Mouse (Mus musculus) midbrain, postnatal 0 days (tissue): Measurements from ENCODE around the gene Nfxl1. TPM values are rescaled to one million over a fixed set of nuclear protein-coding genes. Genes with fewer than 3 reads are reported as not detected.

Source experiments
- ATAC-seq: fragments of 200-750 bp; cut with Nextera tagmentation; 2 replicates; pipeline ENCODE4 v1.8.0; 2017; ENCODE audit warnings: moderate number of reproducible peaks, mild to moderate bottlenecking, moderate TSS enrichment, moderate library complexity; ENCODE audit not compliant: low FRiP score
- DNase-seq: peaks from one replicate; pipeline ENCODE4 v3.0.0-alpha.2; 2015; ENCODE audit warnings: low spot score
- H3K27ac ChIP-seq: fragments of 300-500 bp; sonication (generic); 2 replicates; pipeline ENCODE4 v1.5.1; 2014; ENCODE audit warnings: low read depth, mild to moderate bottlenecking, low read length, mixed read lengths
- H3K27me3 ChIP-seq: fragments of 300-500 bp; sonication (generic); 2 replicates; pipeline ENCODE4 v1.6.1; 2014; ENCODE audit warnings: low read length, control low read depth, mixed read lengths; ENCODE audit not compliant: insufficient read depth
- H3K36me3 ChIP-seq: fragments of 300-500 bp; sonication (generic); 2 replicates; pipeline ENCODE4 v1.6.1; 2014; ENCODE audit warnings: low read length, control low read depth, mixed read lengths; ENCODE audit not compliant: insufficient read depth
- H3K4me1 ChIP-seq: fragments of 300-500 bp; sonication (generic); 2 replicates; pipeline ENCODE4 v1.6.1; 2014; ENCODE audit warnings: mild to moderate bottlenecking, control low read depth, antibody characterized with exemption, low read length, mixed read lengths; ENCODE audit not compliant: insufficient read depth
- H3K4me2 ChIP-seq: fragments of 300-500 bp; sonication (generic); 2 replicates; pipeline ENCODE4 v1.6.1; 2014; ENCODE audit warnings: low read depth, mild to moderate bottlenecking, low read length, mixed read lengths; ENCODE audit not compliant: poor library complexity, severe bottlenecking
- H3K4me3 ChIP-seq: fragments of 300-500 bp; sonication (generic); 2 replicates; pipeline ENCODE4 v1.5.1; 2014; ENCODE audit warnings: low read depth, mild to moderate bottlenecking, low read length, moderate library complexity
- H3K9ac ChIP-seq: fragments of 300-500 bp; sonication (generic); replicated peaks from 2 replicates; pipeline ENCODE4 v1.6.1; 2014; ENCODE audit warnings: mild to moderate bottlenecking, low read length, moderate library complexity, mixed read lengths; ENCODE audit not compliant: poor library complexity, severe bottlenecking
- H3K9me3 ChIP-seq: fragments of 300-500 bp; sonication (generic); 2 replicates; pipeline ENCODE4 v1.6.1; 2016; ENCODE audit warnings: low read length, control low read depth
- CTCF ChIP-seq: IDR thresholded peaks from 2 replicates; pipeline ENCODE4 v1.5.1; 2016; ENCODE audit warnings: antibody characterized with exemption, mild to moderate bottlenecking
- WGBS: fragments of 180-500 bp; shearing (Covaris S2); extraction: QIAGEN DNeasy Blood & Tissue Kit; methylation state at CpG from one replicate; pipeline ENCODE4 v1.1.7; 2014; 5-methylcytosine and 5-hydroxymethylcytosine counted together
- polyA plus RNA-seq: library from polyadenylated mRNA; unstranded; fragments of >200 nt; fragmentation: Nextera tagmentation; extraction: Ambion mirVana; gene quantifications from 2 replicates; pipeline ENCODE4 v1.2.1, GENCODE M21; 2015
- total RNA-seq: library from RNA; depleted of rRNA; stranded (reverse); fragments of >200 nt; gene quantifications from 2 replicates; pipeline ENCODE4 v1.2.3, GENCODE M21; 2014; rRNA removed

Nfxl1 gene
- total and polyA plus RNA-seq, 2 experiments from 2014 or later = 8.2 to 15.7 TPM

DNA sequence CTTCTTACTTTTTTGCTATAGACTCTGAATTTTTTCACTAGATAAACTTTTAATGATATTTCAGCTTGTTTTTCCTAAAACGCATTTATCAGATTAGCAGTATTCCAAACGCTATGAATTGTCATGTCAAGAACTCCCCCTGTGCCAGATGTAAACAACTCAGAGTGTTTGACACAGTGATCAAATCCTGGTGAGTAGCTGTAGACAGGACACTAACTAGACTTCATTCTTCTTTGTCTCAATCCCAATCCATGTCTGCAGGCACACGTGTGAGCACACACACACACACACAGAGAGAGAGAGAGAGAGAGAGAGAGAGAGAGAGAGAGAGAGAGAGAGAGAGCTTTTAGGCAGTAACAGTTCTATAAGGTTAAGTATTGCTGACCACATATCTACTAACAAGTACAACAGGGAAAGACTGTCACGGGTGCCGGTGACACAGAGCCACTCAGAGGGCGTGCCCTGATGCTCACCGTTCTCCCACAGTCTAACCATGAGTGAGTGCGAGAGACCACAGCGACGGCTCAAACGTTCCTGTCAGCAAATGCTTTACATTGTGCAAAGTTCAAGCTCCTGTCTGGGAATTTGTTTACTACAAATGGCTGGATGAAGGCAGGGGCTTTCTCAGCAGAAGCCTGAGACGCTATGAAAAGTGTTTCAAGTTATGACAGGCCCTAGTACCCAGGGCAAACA is 87.0 kb downstream of the Nfxl1 start:
- Histone ChIP-seq H3K9me3 (no peaks in the 10 kb centered on the region), H3K27me3 (no peaks in the 10 kb centered on the region), H3K36me3 (no peaks in the 10 kb centered on the region), H3K4me1 (no peaks in the 10 kb centered on the region), H3K9ac (no peak overlapping the region), H3K27ac (no peak overlapping the region), H3K4me2 (no peak overlapping the region), H3K4me3 (no peak overlapping the region)
- TF ChIP-seq CTCF = no peak
- no peak for DNase-seq
- no peak for ATAC-seq
- WGBS = 78% methylated on average over 12 of the region's 12 CpGs

GRCm38 (mm10) chr5:72471746-72472145 is 87.7 kb downstream of the Nfxl1 start:
- 69% methylated on average over 7 of the region's 7 CpGs for WGBS
- H3K36me3 ChIP-seq = no peaks in the 10 kb centered on the region
- no peaks in the 10 kb centered on the region for H3K27me3 ChIP-seq
- no peak overlapping the region for H3K4me3 ChIP-seq
- ATAC-seq = no peak
- no peak overlapping the region for H3K4me2 ChIP-seq
- TF ChIP-seq CTCF = no peak
- no peak for DNase-seq
- H3K27ac ChIP-seq = no peak overlapping the region
- H3K9ac ChIP-seq = no peak overlapping the region
- no peaks in the 10 kb centered on the region for H3K4me1 ChIP-seq
- H3K9me3 ChIP-seq = no peaks in the 10 kb centered on the region

GRCm38 (mm10) chr5:72464932-72465331 is 94.6 kb downstream of the Nfxl1 start:
- no peaks in the 10 kb centered on the region for H3K9me3 ChIP-seq
- no peak for ATAC-seq
- no peak for DNase-seq
- H3K4me2 ChIP-seq = no peak overlapping the region
- 80% methylated on average over 3 of the region's 3 CpGs for WGBS
- no peaks in the 10 kb centered on the region for H3K4me1 ChIP-seq
- no peaks in the 10 kb centered on the region for H3K27me3 ChIP-seq
- no peaks in the 10 kb centered on the region for H3K36me3 ChIP-seq
- no peak overlapping the region for H3K4me3 ChIP-seq
- no peak overlapping the region for H3K27ac ChIP-seq
- TF ChIP-seq CTCF = no peak
- no peak overlapping the region for H3K9ac ChIP-seq

Other genes with a start within 250 kb of the Nfxl1 start
- gene Corin, start 55.2 kb downstream of the Nfxl1 start, total RNA-seq = 0.33 and 0.57 TPM in 2 replicates
- gene Corin, start 55.2 kb downstream of the Nfxl1 start, polyA plus RNA-seq = 0.12 and 0.14 TPM in 2 replicates
- gene Zar1, start 21.6 kb upstream of the Nfxl1 start, total RNA-seq = 3.6 and 5.5 TPM in 2 replicates
- 7.3 and 8.6 TPM in 2 replicates for gene Zar1, start 21.6 kb upstream of the Nfxl1 start, polyA plus RNA-seq
- gene Gm5868, start 27.9 kb upstream of the Nfxl1 start, total RNA-seq = 2.9 and 3.4 TPM in 2 replicates
- 4.3 and 4.8 TPM in 2 replicates for gene Gm5868, start 27.9 kb upstream of the Nfxl1 start, polyA plus RNA-seq
- not detected in 2 replicates for gene Cnga1, start 84.6 kb upstream of the Nfxl1 start, total RNA-seq
- 0.06 TPM in 1 of 2 replicates, not detected in the other for gene Cnga1, start 84.6 kb upstream of the Nfxl1 start, polyA plus RNA-seq
- gene Nipal1, start 88.1 kb upstream of the Nfxl1 start, total RNA-seq = 0.24 and 0.55 TPM in 2 replicates
- 0.33 and 0.70 TPM in 2 replicates for gene Nipal1, start 88.1 kb upstream of the Nfxl1 start, polyA plus RNA-seq
- gene Txk, start 193.1 kb upstream of the Nfxl1 start, total RNA-seq = 0.05 TPM in 1 of 2 replicates, not detected in the other
- gene Txk, start 193.1 kb upstream of the Nfxl1 start, polyA plus RNA-seq = 0.14 and 0.15 TPM in 2 replicates